Mouse (Mus musculus) ovary, postnatal 36 days (tissue): ENCODE measurements around the gene Grm4.
A peak's percentile ranks its signal among the peaks of the same experiment; 100 is the strongest.

ENCODE experiments used
- DNase-seq: peaks from one replicate; pipeline ENCODE4 v3.0.0; 2022; ENCODE audit warnings: low spot score, mixed read lengths

Grm4 gene

GRCm38 (mm10) chr17:27488173-27488823 lies 32.9 kb downstream of the Grm4 start:
- no peak for DNase-seq

- no peak for DNase-seq
These were observed 35.3 kb downstream of the Grm4 start for GRCm38 (mm10) chr17:27485940-27486339.

GRCm38 (mm10) chr17:27483571-27483970 lies 37.6 kb downstream of the Grm4 start:
- no peak for DNase-seq

- DNase-seq: peak; percentile 61
These were observed 40.8 kb downstream of the Grm4 start for GRCm38 (mm10) chr17:27480143-27481103.

- DNase-seq: no peak
These were observed 45.6 kb downstream of the Grm4 start for GRCm38 (mm10) chr17:27475650-27476049.

GRCm38 (mm10) chr17:27466620-27467019 lies 54.6 kb downstream of the Grm4 start:
- peak; percentile 73 for DNase-seq

- DNase-seq: no peak
These were observed 55.3 kb downstream of the Grm4 start for GRCm38 (mm10) chr17:27465924-27466323.

GRCm38 (mm10) chr17:27464327-27464962 lies 56.8 kb downstream of the Grm4 start:
- no peak for DNase-seq

- no peak for DNase-seq
These were observed 61.2 kb downstream of the Grm4 start for GRCm38 (mm10) chr17:27459979-27460378.

- no peak for DNase-seq
These were observed 62.0 kb downstream of the Grm4 start for GRCm38 (mm10) chr17:27459241-27459640.

GRCm38 (mm10) chr17:27457863-27458494 lies 63.2 kb downstream of the Grm4 start:
- DNase-seq: no peak

GRCm38 (mm10) chr17:27457038-27457577 lies 64.1 kb downstream of the Grm4 start:
- no peak for DNase-seq

GRCm38 (mm10) chr17:27456364-27456763 lies 64.8 kb downstream of the Grm4 start:
- no peak for DNase-seq

GRCm38 (mm10) chr17:27455012-27455784 lies 66.0 kb downstream of the Grm4 start:
- DNase-seq: no peak

- no peak for DNase-seq
These were observed 66.8 kb downstream of the Grm4 start for GRCm38 (mm10) chr17:27454396-27454795.

GRCm38 (mm10) chr17:27453045-27453444 lies 68.2 kb downstream of the Grm4 start:
- DNase-seq: no peak

- no peak for DNase-seq
These were observed 69.4 kb downstream of the Grm4 start for GRCm38 (mm10) chr17:27451787-27452186.

- DNase-seq: no peak
These were observed 70.0 kb downstream of the Grm4 start for GRCm38 (mm10) chr17:27451216-27451615.

GRCm38 (mm10) chr17:27449757-27450330 lies 71.4 kb downstream of the Grm4 start:
- DNase-seq: no peak

GRCm38 (mm10) chr17:27448749-27449148 lies 72.5 kb downstream of the Grm4 start:
- DNase-seq: no peak
